Comparison of ENCODE assay signal across 8 mouse cellular contexts in the genomic region with DNA sequence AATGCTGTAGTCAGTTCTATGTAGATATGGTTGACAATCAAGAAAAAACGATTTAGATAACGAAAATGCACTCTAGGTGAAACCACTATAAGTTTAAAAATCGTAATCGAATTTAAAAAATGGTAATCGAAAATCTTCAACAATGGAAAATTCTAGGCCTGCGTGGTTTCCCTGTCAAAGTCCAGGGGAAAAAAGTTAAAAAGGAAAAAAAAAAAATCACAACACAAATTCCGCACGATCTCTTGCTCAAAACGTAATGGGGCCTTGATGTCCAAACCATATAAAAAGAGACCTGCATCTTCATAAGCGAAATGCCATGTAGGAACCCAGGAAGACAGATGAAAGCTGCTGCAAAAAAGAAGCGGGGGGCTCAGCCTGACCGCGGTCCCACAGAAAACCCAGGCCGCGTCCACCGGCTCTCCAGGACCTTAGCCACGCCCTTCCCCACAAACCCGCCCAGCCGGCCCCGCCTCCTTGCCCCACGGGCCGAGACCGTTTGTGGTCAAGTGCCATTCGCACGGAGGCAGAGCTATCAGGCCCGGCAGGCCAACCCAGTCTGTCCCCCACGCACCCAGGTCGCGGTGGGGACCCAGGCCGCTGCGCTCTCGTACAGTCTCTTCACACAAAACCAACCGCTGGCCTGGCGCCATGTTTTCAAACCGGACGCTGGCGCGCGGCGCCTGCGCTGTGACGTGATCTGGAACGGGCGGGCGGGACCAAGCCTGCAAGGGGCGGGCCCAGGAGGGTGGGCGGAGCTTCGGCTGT. TPM values are rescaled to one million over a fixed set of nuclear protein-coding genes. Genes with fewer than 3 reads are reported as not detected.
DNase-seq lines count a peak whose midpoint lies in the region; ATAC-seq lines count a peak whose summit lies in the region.

Gene Cep72 (minus strand): TSS at position 687 of the 765 bp plus-strand sequence.

- no peaks in the 10 kb centered on the region for H3K9me3 ChIP-seq in intestine, embryonic 15.5 days

- peaks cover 5% of the 10 kb centered on the region; the same call in 1 of the 2 replicates for H3K36me3 ChIP-seq in intestine, embryonic 15.5 days

- DNase-seq in adrenal gland, postnatal 10 days = peak; percentile 96
- DNase-seq in embryo, embryonic 9.5 days (ENCODE audit: extremely low spot score) = peak; percentile 97
- DNase-seq in gastrocnemius, postnatal 4 days (ENCODE audit: low spot score in 2 of 2) = peak; percentile 91 to 96
- DNase-seq in left cerebral cortex, postnatal 25 days (ENCODE audit: low spot score in 2 of 2) = peak; percentile 82 to 85
- peak; percentile 93 for DNase-seq in mesoderm, embryonic 11.5 days (ENCODE audit: low read depth, low spot score)
- DNase-seq in right cerebral cortex, postnatal 25 days = peak; percentile 85
- peak; percentile 90 for DNase-seq in urinary bladder, postnatal 36 days (ENCODE audit: low spot score in 2 of 2)

- no peaks in the 10 kb centered on the region; the same call in 1 of the 2 replicates for H3K27me3 ChIP-seq in intestine, embryonic 15.5 days (replicated peaks)

- H3K9ac ChIP-seq in intestine, embryonic 15.5 days = peak within 1 kb of the TSS; percentile 90

- no peaks in the 10 kb centered on the region for H3K4me1 ChIP-seq in intestine, embryonic 15.5 days (replicated peaks)

- intact Hi-C loops in left cerebral cortex, postnatal 25 days (cut with DNase I) = no loop called here

- H3K4me2 ChIP-seq in intestine, embryonic 15.5 days (replicated peaks) = peak within 1 kb of the TSS; percentile 77

- ATAC-seq in intestine, embryonic 15.5 days = peak; percentile 99

- peak within 1 kb of the TSS; percentile 89 for H3K27ac ChIP-seq in intestine, embryonic 15.5 days

- H3K4me3 ChIP-seq in intestine, embryonic 15.5 days (replicated peaks) = peak within 1 kb of the TSS; percentile 85

- WGBS in intestine, embryonic 15.5 days = 3% methylated on average over 48 of the region's 48 CpGs

RNA-seq across cellular contexts. Expression of gene Cep72, which starts in this region (rescaled TPM):
- 1 to 10 TPM; 3.7 to 5.1 TPM for total RNA-seq in adrenal gland, postnatal 10 days (2021)
- total RNA-seq in gastrocnemius, postnatal 4 days (2021) = 1 to 10 TPM; 2.1 to 5.0 TPM
- polyA plus RNA-seq in intestine, embryonic 15.5 days (2015; fragmentation: Nextera tagmentation; extraction: Ambion mirVana) = 14.1 and 15.2 TPM in 2 replicates
- total RNA-seq in left cerebral cortex, postnatal 25 days (2021) = 1 to 10 TPM; 1.1 to 2.1 TPM

Comparison
In these comparisons a context has a peak if more than half of its experiments do, and no peak if none do; other contexts are left out.
1. Peak in every context shown above with its lines: DNase-seq, ATAC-seq, H3K4me3 ChIP-seq and H3K27ac ChIP-seq.